8 mouse cellular contexts compared by ENCODE assay signal in the genomic region with DNA sequence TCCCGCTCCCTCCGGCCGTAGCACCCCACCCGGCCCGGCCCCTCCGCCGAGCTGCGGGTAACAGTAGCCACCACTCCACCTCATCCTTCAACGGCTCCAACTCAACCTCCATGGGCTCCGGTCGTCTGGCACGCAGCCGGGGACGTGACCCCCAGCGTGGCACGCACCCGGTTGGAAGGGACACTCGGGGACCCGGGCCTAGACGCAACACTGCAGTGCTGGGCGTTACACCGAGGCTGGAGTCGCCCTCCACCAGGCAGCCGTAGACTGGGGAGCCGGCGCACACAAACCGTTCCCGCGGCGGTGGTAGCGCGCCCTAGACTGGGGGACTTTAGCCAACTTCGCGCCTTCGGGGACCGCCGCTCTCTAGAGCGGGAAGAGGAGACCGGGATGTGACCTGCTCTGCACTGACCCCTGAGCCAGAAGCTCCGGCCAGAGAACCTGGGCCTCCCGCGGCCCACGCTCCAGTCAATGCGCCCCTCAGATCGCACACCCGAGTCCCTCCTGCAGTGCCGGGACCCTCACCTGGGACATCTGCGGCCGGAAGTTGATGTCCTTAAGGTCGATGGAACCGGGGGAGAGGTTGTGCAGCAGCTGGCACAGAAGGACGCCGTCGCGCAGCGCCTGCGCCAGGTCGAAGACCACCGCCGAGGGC. TPM values are rescaled to one million over a fixed set of nuclear protein-coding genes. Genes with fewer than 3 reads are reported as not detected.
A peak's percentile ranks its signal among the peaks of the same experiment; 100 is the strongest.
DNase-seq lines count a peak whose midpoint lies in the region; ATAC-seq and TF ChIP-seq lines count a peak whose summit lies in the region.

No protein-coding gene starts in this region.

- no peaks in the 10 kb centered on the region for H3K27me3 ChIP-seq in heart, adult 2 months (ENCODE audit: control insufficient read depth, insufficient read depth, low read length)
- no peaks in the 10 kb centered on the region for H3K27me3 ChIP-seq in midbrain, embryonic 11.5 days (ENCODE audit: control insufficient read depth, insufficient read depth, low read length)

- no peaks in the 10 kb centered on the region for H3K9me3 ChIP-seq in midbrain, embryonic 11.5 days (ENCODE audit: control insufficient read depth, low read length)

- H3K27ac ChIP-seq in heart, adult 2 months: peak overlapping the region; percentile 52
- peak overlapping the region; percentile 80 for H3K27ac ChIP-seq in midbrain, embryonic 11.5 days (ENCODE audit: low read depth, low read length)

- WGBS in heart, adult 2 months: under 1% methylated on average over 59 of the region's 60 CpGs
- under 1% methylated on average over 58 of the region's 60 CpGs for WGBS in midbrain, embryonic 11.5 days

- peak overlapping the region; percentile 73 for H3K4me3 ChIP-seq in heart, adult 2 months
- H3K4me3 ChIP-seq in midbrain, embryonic 11.5 days (ENCODE audit: low read depth, low read length): peak overlapping the region; percentile 93

- peak; percentile 56 to 68 for DNase-seq in heart, adult 2 months
- DNase-seq in heart, postnatal 25 days (ENCODE audit: low spot score): no peak
- DNase-seq in Muller cell, postnatal 12 days (ENCODE audit: inconsistent ontology term): peak; percentile 53
- DNase-seq in gastrocnemius, postnatal 4 days (ENCODE audit: low spot score in 2 of 2): peak; percentile 44 to 45
- peak; percentile 69 for DNase-seq in kidney, postnatal 10 days
- peak; percentile 97 for DNase-seq in midbrain, embryonic 11.5 days (ENCODE audit: low spot score, missing footprints)
- peak; percentile 68 for DNase-seq in thymus, postnatal 14 days
- no peak for DNase-seq in urinary bladder, postnatal 4 days (ENCODE audit: low spot score in 2 of 2)

- peak overlapping the region; percentile 82 for H3K4me2 ChIP-seq in midbrain, embryonic 11.5 days

- no peak for TF ChIP-seq CTCF in heart, adult 2 months (IDR thresholded peaks at IDR 0.05)

- no peaks in the 10 kb centered on the region for H3K79me2 ChIP-seq in heart, adult 2 months (replicated peaks; ENCODE audit: control insufficient read depth, insufficient read depth, low read length)

- no peak for TF ChIP-seq POLR2A in heart, adult 2 months (IDR thresholded peaks at IDR 0.05; ENCODE audit: insufficient read depth, low read depth, low read length)

- H3K4me1 ChIP-seq in heart, adult 2 months (ENCODE audit: control insufficient read depth, insufficient read depth, low read length): peaks cover 7% of the 10 kb centered on the region
- peaks cover 35% of the 10 kb centered on the region for H3K4me1 ChIP-seq in midbrain, embryonic 11.5 days (ENCODE audit: control insufficient read depth, insufficient read depth, low read length)

- H3K9ac ChIP-seq in heart, adult 2 months (ENCODE audit: low read depth, low read length): peak overlapping the region; percentile 88
- H3K9ac ChIP-seq in midbrain, embryonic 11.5 days (ENCODE audit: low read length): peak overlapping the region; percentile 98

- TF ChIP-seq EP300 in heart, adult 2 months (IDR thresholded peaks at IDR 0.05; ENCODE audit: insufficient read depth, low read depth, low read length): no peak

- ATAC-seq in midbrain, embryonic 11.5 days (ENCODE audit: low FRiP score): peak; percentile 17; the same call in 1 of the 2 replicates

- H3K36me3 ChIP-seq in heart, adult 2 months (ENCODE audit: control insufficient read depth, insufficient read depth, low read length): no peaks in the 10 kb centered on the region
- peaks cover 2% of the 10 kb centered on the region; the same call in 1 of the 2 replicates for H3K36me3 ChIP-seq in midbrain, embryonic 11.5 days (ENCODE audit: control insufficient read depth, insufficient read depth, low read length)

- intact Hi-C loops in heart, adult 2 months (cut with DNase I): no loop called here
- intact Hi-C loops in heart, postnatal 25 days (cut with DNase I): no loop called here

RNA-seq across cellular contexts. Expression of gene Vav2, which starts 1.0 kb away (rescaled TPM):
- total RNA-seq in heart, adult 2 months (2021): 10 to 100 TPM; 11.3 to 12.5 TPM
- 11.9 and 16.9 TPM in 2 replicates for polyA plus RNA-seq in heart, adult 2 months (2012; rRNA removed)
- 10 to 100 TPM; 12.7 to 13.6 TPM for total RNA-seq in heart, postnatal 25 days (2021)
- 10 to 100 TPM; 11.2 to 11.6 TPM for total RNA-seq in gastrocnemius, postnatal 4 days (2021)
- polyA plus RNA-seq in midbrain, embryonic 11.5 days (2014; fragmentation: Nextera tagmentation; extraction: Ambion mirVana): 13.7 and 15.0 TPM in 2 replicates

RNA-seq across cellular contexts. Expression of gene Brd3os, which starts 16.2 kb away (rescaled TPM):
- total RNA-seq in heart, adult 2 months (2021): under 1 TPM; 0.65 to 0.98 TPM
- polyA plus RNA-seq in heart, adult 2 months (2012; rRNA removed): 3.9 TPM in 2 replicates
- 1 to 10 TPM in 1 of 2 experiments, under 1 TPM in 1; 0.70 to 1.3 TPM for total RNA-seq in heart, postnatal 25 days (2021)
- 1 to 10 TPM; 1.6 to 2.9 TPM for total RNA-seq in gastrocnemius, postnatal 4 days (2021)
- 15.1 and 16.3 TPM in 2 replicates for polyA plus RNA-seq in midbrain, embryonic 11.5 days (2014; fragmentation: Nextera tagmentation; extraction: Ambion mirVana)

Comparison
In these comparisons a context has a peak if more than half of its experiments do, and no peak if none do; other contexts are left out.
1. DNase-seq: peak in heart, adult 2 months (2 of 2), Muller cell, postnatal 12 days (single experiment), gastrocnemius, postnatal 4 days (2 of 2), kidney, postnatal 10 days (single experiment), midbrain, embryonic 11.5 days (single experiment) and thymus, postnatal 14 days (single experiment); none in heart, postnatal 25 days (single experiment) and urinary bladder, postnatal 4 days (0 of 2).